Mouse (Mus musculus): ENCODE data around the gene Snx4.

DNA sequence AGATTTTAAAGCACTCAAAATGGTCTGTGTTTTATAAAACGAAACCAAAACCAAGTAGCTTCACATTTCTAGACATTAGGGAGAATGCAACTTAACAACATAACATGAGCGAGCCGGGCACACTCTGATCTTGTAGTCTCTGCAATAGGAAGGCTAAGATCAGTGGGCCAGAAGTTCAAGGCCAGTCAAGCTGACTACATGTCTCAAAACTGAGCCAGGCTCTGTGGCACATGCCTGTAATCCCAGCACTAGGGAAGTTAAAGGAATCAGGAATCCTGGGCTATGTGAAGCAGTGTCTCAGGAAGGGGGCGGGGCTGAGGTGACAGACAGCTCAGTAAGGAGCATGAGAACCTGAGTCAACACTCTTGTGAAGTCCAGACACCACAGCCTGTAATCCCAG, 93.6 kb downstream of the Snx4 start:
- TF ChIP-seq CTCF (IDR thresholded peaks at IDR 0.05; ENCODE audit: low read depth, low read length) (no peak), TAL1 (conservative IDR thresholded peaks at IDR 0.05; ENCODE audit: low read depth, low read length) (no peak), GATA1 (IDR thresholded peaks at IDR 0.05; ENCODE audit: borderline replicate concordance, low read length) (no peak), POLR2AphosphoS5 (IDR thresholded peaks at IDR 0.05; ENCODE audit: insufficient replicate concordance, low read depth, low read length) (no peak), GATA2 (IDR thresholded peaks at IDR 0.05; ENCODE audit: borderline replicate concordance, low read depth, low read length) (no peak)
